Mouse (Mus musculus) G1E (cell line): ENCODE data around the gene Spon1.

Experiments used
- CTCF ChIP-seq: IDR thresholded peaks from 2 replicates; pipeline ENCODE4 v1.5.1; 2012; ENCODE audit warnings: low read depth, low read length, inconsistent platforms, mixed read lengths
- TAL1 ChIP-seq: conservative IDR thresholded peaks from 2 replicates; pipeline ENCODE4 v1.6.1; 2012; ENCODE audit warnings: low read depth, low read length, inconsistent platforms, mixed read lengths

- TF ChIP-seq CTCF = no peak
- TF ChIP-seq TAL1 = no peak
Measured at GRCm38 (mm10) chr7:113723905-113724304, 41.9 kb upstream of the Spon1 start.
